Mouse (Mus musculus) 3134 (cell line): ENCODE measurements around the gene Rtn2.

Experiments used
- DNase-seq: peaks from one replicate; pipeline ENCODE4 v3.0.0-alpha.2; 2011; ENCODE audit warnings: low spot score; ENCODE audit not compliant: insufficient read length; ENCODE audit errors: extremely low read depth

Rtn2 gene

DNA sequence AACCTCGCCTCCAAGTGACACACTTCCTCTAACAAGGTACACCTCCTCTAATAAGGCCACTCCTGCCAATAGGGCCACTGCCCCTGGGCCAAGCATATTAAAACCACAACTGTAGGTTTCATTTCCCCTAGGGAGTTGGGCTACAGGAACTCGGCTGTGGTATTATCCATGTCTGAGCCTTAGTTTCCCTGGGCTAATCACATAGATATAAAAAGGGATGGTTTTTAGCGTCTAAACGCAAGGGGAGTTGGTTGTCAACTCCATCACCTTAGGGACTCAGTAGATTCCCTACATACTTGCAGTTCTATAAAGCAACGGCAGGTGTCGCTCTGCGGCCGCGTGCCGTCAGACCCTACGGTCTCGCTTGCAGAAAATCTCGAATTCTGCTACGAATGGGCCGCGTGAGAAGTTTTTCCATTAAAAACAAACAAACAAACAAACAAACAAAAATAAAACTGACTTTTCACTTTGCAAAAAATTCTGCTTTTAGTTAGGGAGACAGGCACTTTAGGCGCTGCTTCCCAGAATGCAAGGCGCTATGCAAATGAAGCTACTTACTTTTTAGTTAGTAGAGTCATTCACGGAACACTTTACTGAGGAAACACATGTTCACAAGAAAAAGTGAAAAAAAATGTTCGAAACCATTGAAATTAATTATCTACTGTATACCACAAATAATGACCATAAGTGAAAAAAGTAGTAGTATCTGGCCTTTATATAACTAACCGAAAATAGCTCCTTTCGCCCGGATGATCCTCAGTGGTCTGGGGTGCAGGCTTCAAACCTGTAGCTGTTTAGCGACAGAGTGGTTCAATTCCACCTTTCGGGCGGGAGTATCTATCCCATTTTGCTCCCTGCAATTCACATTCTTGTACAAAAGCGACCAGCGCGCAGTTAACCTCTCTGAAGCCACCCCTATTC lies 18.3 kb downstream of the Rtn2 start:
- peak; percentile 68 for DNase-seq

DNA sequence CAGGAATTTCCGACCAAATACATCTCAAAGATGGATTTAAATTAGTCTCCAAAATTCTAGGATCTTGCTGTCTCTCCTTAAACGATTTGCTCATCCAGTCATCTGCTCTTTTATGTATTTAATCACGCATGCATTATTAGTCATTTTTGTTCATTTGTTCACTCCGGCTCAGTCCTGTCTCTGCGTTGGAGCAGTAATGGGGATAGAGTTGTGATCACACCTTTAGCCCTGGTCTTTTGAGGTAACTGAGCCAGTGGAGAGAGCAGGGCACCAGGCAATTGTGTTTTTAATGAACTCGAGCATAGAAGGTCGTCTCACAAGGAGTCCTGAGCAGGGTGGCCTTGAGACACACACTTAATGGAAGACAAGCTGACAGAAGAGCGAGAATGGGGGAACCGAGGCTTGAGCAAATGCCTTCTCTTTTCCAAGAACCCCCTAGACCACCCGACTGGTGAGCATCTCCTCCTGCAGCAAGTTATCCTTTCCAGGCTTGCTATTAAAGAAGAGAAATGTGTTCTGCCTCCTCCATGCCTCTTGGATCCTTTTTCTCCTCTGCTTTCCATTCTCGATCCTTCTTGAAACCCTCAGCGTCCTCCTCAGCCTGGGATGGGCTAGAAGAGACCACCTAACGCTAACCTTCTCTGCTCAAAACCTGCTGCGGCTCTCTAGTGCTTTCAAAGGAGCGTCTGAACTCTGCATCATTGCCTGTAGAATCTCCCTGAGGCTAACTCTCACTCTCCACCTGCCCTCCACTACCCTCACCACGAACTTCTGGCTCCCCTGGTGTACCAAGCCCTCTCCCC lies 19.2 kb downstream of the Rtn2 start:
- no peak for DNase-seq

DNA sequence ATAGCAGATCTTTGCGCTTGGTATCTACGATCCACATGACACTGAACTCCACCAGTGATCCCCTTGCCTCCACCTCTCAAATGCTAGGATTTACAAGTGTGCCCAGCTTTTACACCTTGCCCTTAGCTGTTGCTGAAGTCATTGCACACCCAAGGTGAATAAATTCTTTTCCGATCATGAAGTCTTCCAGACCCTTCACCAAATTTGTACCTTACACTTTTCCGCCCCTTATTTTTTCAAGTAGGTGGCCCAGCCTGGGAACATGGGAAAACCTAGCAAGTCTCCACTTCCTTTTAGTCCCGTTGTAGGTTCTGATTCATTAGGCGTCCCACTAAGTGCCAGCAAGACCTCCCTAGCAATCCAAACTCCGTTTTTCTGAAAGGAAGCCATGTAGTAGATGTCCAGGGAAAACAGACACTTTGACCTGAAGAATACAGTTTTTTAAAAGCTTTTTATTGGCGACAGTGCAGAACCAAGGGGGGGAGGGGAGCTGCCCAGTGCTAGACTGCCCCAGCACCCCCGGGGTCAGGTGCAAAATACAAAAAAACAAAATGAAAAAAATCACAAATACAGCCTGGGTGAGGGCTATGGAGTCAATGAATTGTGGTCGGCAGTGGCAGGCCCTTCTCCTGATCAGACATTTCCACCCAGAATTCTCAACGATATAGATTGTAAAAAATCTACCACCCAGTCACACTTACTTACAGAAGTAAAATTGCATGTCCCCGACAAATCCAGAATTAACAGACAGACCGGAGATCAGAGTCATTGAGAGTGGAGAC lies 20.0 kb downstream of the Rtn2 start:
- DNase-seq = no peak

- DNase-seq = no peak
Observed at GRCm38 (mm10) chr7:19303046-19303305, 20.6 kb downstream of the Rtn2 start.

DNA sequence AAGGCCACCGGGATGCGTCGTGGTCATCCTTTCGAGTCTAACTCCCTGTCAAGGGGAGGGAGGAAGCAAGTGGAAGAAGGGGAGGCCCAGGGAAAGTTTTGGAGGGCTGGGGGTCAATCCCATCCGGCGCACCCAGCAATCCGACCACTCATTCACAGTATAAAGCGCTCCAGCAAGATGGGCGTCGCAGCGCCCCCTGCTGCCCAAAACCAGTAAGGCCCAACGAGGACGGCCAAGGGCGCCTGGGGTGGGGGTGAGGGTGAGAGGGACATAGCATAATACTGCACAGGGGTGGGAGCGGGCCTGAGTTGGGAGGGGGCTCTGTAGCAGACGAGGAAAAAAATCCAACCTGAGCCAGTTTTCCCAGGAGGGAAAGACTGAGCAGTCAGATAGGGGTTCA lies 21.3 kb downstream of the Rtn2 start:
- peak; percentile 71 for DNase-seq

DNA sequence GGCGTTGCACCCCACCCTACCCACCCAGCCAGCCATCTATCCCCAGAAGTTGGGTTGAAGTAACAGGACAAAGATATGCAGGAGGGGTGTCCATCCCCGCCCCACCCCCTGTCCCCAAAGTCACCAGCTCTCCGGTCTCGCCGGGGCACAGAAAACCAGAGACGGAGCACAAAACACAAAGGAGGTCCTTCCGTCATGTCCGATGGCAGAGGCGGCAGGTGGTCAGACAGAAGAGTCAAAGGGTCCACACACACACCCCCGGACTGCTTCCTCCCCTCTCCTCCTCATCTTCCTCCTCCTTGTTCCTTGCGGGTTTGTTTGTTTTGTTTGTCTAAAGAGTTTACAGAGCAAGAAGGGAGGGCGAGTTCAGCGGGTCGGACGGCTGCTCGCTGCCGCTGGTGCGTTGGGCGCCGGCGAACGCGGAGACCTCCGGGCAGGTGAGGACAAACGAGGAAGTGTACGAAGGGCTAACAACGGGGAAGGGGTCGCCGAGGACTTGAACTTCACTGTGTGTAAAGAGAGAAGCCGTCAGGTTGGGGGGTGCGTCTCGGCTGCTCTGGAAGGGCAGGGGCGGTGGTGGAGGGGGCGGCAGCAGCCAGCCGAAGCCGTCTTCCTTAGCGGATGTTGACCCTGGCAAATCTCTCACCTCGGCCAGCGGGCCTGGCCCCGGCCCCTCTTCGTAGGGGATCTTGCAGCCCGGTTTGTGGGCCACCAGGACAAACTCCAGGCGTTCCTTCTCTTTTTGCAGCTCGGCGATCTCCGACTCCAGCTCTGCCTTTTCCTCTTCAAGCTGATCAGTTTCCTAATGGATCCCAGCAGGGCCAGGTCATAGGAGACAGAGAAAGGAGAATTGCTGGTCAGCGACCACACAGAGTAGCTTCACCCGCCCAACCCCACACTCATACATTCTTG lies 22.3 kb downstream of the Rtn2 start:
- no peak for DNase-seq

GRCm38 (mm10) chr7:19305413-19305735 lies 22.9 kb downstream of the Rtn2 start:
- DNase-seq = no peak

- DNase-seq = no peak
Observed at GRCm38 (mm10) chr7:19305796-19306765, 23.7 kb downstream of the Rtn2 start.

DNA sequence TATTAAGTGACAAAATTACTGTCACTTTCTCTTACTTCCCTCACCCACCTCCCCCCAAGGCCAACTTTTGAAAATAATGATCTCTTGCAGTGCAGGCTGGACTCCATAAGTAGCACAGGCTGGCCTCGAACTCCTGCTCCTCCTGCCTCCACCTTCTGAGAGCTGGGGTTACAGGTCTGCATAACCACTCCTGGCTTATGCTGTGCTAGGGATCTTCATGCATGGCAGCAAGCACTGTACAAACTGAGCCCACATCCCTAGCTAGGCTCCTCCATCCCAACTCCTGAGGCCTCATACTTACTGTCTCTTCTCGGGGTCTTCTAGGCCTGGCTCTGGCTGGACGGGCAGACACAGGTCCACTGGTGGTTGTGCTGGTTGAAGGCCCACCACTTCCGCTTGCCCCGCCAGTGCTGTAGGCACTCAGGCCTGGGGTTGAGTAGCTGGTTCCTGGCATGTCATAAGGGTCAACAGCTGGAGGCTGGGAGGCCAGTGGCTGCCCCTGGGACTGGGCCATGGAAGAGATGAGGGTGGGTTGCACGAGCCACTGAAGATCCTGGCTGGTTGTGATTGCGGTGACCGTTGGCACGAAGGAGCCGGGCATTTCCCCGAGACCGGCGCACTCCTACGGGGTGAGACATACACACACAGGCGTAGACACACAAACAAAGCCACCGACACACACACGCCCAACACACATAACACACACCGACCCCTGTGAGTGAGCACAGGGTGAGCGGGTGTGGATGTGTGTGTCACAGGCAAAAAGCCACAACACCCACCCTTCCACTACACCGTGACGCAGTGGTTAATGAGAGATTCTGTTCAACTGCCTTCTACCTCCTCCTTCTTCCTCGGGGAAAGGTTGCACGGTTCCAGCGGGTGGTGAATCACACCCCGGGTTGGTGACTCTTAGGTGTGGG lies 24.7 kb downstream of the Rtn2 start:
- peak; percentile 56 for DNase-seq

DNA sequence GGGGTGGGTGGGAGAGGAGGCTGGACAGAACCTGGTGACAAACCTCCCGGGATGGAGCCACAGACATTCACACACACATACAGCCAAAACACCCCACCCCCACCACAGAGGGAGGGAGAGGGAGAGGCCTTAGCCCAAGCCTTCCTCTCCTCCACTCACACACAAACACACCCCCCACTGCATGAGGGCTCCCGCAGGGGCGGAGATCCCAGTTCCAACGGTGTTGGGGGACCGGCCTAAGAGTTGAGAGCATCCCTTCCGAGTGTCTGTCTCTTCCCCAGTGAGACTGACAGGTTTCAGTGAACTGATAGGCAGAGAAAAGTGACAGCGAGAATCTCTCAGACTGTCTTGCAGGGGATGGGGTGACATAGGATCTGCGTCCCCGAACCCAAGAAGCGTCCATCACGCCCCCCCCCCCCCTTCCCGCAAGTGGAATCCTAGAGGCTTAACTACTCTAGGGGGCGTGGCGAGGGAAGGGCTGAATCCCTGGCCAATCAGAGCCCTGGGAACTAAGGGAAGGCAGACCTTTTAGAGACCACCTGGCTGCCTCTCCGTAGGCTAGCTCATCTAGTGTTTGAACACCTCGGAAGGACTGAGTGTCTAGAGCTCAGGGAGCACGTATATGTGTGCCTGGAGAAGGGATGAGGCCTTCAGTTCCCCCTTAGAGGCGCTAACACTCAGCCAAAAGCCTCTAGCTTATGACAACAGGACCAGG lies 25.5 kb downstream of the Rtn2 start:
- DNase-seq = peak; percentile 75

DNA sequence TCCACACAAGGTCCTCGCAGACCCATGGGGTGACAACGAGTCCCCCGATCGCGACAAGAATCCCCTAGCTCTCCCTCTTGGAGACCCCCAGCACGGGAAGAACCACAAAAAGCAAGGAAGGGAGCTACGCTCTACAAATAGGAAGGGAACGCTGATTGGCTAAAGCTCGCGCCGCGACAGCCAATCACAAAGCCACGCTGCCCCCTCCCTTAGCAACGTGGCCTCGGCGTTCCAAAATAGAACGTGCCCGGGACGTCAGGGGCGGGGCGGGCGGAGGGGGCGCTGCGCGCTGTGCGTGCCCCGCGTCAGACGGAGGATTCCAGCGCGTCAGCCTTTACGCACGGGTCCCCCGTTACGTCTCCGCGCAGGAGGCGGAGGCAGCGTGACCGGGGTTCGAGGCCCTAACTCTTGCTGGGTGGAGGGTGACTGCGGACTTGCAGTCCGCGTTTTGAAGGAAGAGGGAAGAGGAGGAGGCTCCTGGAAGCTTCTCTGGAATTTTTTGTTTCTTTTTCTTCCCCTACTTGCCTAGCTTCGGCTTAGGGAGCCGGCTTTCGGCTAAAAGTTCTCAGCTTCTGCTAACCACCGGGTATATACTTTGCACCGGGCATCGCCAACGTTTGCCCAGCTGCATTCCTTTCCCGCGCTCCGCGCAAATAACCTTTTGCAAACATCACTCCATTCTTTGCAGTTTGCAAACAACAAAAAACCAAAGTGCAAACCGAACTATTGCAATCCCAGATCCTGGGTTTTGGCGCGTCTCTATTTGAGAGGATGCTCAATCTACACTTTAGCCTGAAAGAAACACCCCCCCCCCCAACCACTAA lies 26.2 kb downstream of the Rtn2 start:
- DNase-seq = peak; percentile 94

GRCm38 (mm10) chr7:19309278-19309883 lies 27.0 kb downstream of the Rtn2 start:
- DNase-seq = no peak

GRCm38 (mm10) chr7:19309884-19310641 lies 27.6 kb downstream of the Rtn2 start, which contains the start of gene Fosb:
Gene Fosb (minus strand): TSS chr7:19310051.
- DNase-seq = peak; percentile 93

DNA sequence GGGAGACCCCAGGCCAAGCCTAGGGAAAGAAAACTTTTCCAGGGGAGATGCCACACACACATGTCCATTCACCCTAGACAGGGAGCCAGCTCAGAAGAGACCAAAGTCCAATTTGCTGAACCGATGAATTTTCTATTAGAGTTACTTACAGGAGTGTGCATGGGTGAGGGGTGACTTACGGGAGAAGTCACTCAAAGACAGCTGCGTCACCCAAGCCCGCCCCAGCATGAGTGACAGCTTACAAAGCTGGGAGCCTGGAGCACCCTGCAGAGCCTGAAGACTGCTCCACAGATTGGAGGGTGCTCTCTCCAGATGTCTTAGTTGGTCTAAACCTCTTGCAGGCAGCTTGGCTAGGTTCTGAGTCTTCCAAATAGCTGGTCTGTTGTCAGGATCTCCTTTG lies 29.6 kb downstream of the Rtn2 start:
- DNase-seq = no peak

- DNase-seq = no peak
Observed at GRCm38 (mm10) chr7:19314033-19314432, 31.6 kb downstream of the Rtn2 start.
